Mouse (Mus musculus) heart, embryonic 10.5 days (tissue): ENCODE data around the gene Olfr822. TPM values are rescaled to one million over a fixed set of nuclear protein-coding genes. Genes with fewer than 3 reads are reported as not detected.
"Not testable (repeated sequence)": the region's sequence is repeated elsewhere in the genome, so short reads cannot be mapped to it uniquely, and the experiment has no call there.

Source experiments
- DNase-seq: peaks from one replicate; pipeline ENCODE4 v3.0.0-alpha.2; 2017; ENCODE audit warnings: low spot score
- H3K27ac ChIP-seq: fragments of 300-500 bp; sonication (generic); 2 replicates; pipeline ENCODE4 v1.5.1; 2016; ENCODE audit warnings: mild to moderate bottlenecking
- H3K27me3 ChIP-seq: fragments of 300-500 bp; sonication (generic); 2 replicates; pipeline ENCODE4 v1.6.1; 2016; ENCODE audit warnings: mild to moderate bottlenecking; ENCODE audit not compliant: poor library complexity, insufficient read depth, severe bottlenecking
- H3K36me3 ChIP-seq: fragments of 300-500 bp; sonication (generic); 2 replicates; pipeline ENCODE4 v1.6.1; 2016; ENCODE audit warnings: mild to moderate bottlenecking, moderate library complexity
- H3K4me1 ChIP-seq: fragments of 300-500 bp; sonication (generic); 2 replicates; pipeline ENCODE4 v1.6.1; 2016; ENCODE audit warnings: mild to moderate bottlenecking
- H3K4me3 ChIP-seq: fragments of 300-500 bp; sonication (generic); 2 replicates; pipeline ENCODE4 v1.5.1; 2016; ENCODE audit warnings: mild to moderate bottlenecking, moderate library complexity
- H3K9me3 ChIP-seq: fragments of 300-500 bp; sonication (generic); 2 replicates; pipeline ENCODE4 v1.6.1; 2016; ENCODE audit warnings: mild to moderate bottlenecking, moderate library complexity
- WGBS: fragments of 180-500 bp; shearing (Covaris S2); methylation state at CpG from one replicate; pipeline ENCODE4 v1.1.7; 2016; 5-methylcytosine and 5-hydroxymethylcytosine counted together
- polyA plus RNA-seq: library from polyadenylated mRNA; unstranded; fragments of >200 nt; fragmentation: Nextera tagmentation; extraction: Ambion mirVana; gene quantifications from 2 replicates; pipeline ENCODE4 v1.2.1, GENCODE M21; 2016

Olfr822 gene
- polyA plus RNA-seq = not detected in 2 replicates

DNA sequence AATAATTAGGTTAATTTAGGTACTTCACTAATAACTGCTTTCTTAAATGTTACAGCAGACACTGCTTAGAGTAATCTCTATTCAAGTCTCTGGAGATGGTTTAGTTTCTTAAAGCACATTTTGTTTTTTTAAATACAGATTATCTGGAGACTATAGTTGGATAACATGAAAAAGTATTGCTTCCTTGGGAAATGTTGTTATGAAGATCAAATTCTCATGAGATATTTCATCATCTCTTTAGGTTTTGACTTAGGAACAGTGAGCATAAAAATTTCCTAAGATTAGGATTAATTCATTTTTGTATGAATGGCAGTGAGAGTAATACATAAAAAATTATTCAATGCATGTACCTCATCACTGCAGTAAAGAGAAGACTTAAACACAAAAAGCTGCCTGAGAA lies at the start of gene Olfr822:
Gene Olfr822 (plus strand): TSS at position 301 of the 400 bp plus-strand sequence.
- H3K4me3 ChIP-seq = no peak within 1 kb of the TSS
- H3K36me3 ChIP-seq = no peaks in the 10 kb centered on the region
- H3K9me3 ChIP-seq = no peaks in the 10 kb centered on the region
- H3K27ac ChIP-seq = no peak within 1 kb of the TSS
- no peaks in the 10 kb centered on the region for H3K27me3 ChIP-seq
- no peak for DNase-seq
- no peaks in the 10 kb centered on the region for H3K4me1 ChIP-seq

DNA sequence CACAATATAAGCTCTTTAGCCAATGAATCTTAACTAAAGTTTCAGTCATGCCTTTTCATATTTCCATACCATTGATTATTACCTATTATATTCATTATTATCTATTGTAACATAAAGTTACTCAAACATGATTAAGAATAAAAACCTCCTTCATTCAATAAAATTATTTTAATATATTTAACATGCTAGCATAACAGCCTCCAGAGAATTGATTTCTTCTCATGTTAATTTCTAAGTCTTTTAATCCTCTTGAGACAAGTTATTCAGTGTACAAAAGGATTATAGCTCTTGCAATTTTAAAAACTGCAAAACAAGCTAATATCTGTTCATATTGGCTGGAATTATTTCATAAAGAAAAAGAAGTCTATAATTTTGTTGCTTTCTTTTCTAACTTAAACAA lies 41.0 kb upstream of the Olfr822 start, which contains the start of gene Olfr821:
Gene Olfr821 (plus strand): TSS at position 301 of the 400 bp plus-strand sequence.
- no peak within 1 kb of the TSS for H3K4me3 ChIP-seq
- no peak within 1 kb of the TSS for H3K27ac ChIP-seq
- H3K4me1 ChIP-seq = no peaks in the 10 kb centered on the region
- no peak for DNase-seq
- H3K36me3 ChIP-seq = no peaks in the 10 kb centered on the region
- no peaks in the 10 kb centered on the region for H3K9me3 ChIP-seq
- H3K27me3 ChIP-seq = no peaks in the 10 kb centered on the region

DNA sequence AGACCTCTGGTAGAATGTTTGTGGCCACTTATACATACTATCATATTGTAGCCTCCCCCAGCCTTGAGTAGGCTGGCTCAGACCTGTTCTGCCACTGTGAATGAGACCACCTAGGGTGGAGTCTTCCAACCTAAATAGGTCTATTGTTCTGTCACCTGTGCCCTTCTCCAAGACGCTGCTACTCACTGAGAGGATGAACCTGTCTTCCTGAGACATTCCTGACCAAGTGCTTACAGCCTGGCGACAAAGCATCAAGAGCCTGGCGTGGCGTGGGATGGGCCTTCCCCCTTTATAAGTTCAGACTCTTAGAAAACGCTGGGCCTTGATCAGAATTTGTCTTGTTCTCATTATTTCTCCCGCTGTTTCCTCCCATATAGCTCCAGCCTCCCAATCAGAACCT lies 33.9 kb upstream of the Olfr822 start:
- no peaks in the 10 kb centered on the region for H3K9me3 ChIP-seq
- H3K36me3 ChIP-seq = no peaks in the 10 kb centered on the region
- WGBS = 68% methylated on average over 6 of the region's 6 CpGs
- no peaks in the 10 kb centered on the region for H3K27me3 ChIP-seq
- no peak overlapping the region for H3K27ac ChIP-seq
- no peaks in the 10 kb centered on the region for H3K4me1 ChIP-seq
- DNase-seq = no peak
- H3K4me3 ChIP-seq = no peak overlapping the region

DNA sequence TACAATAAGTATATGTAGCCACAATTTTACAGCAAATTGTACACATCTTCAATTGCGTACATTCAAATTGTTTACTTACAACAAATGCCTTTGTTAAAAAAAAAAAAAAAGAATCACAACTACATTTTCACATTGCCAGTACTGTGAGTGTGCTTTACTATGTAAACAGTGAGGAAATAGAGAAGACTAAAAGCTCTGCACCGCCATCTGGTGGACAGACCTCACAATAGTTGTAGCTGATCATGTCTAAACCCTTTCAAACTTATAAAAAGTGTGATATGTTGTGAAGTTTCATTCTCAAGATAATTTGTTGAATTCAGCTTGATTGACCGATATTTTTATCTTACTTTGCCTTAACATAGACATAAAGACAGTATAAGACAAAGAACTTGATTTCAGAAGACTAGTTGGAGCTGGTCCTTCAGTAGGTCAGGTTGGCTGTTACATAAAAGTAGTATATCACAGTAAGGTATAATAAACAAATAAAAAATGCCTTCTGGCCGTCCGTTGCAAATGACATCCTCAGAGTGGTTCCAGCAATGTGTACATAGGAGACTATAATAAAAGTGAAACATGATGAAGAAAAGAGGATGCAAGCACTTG lies 21.9 kb downstream of the Olfr822 start:
- H3K4me3 ChIP-seq = no peak overlapping the region
- no peak overlapping the region for H3K27ac ChIP-seq
- H3K9me3 ChIP-seq = no peaks in the 10 kb centered on the region
- 13% methylated on average over 5 of the region's 5 CpGs for WGBS
- DNase-seq = no peak
- H3K4me1 ChIP-seq = no peaks in the 10 kb centered on the region
- no peaks in the 10 kb centered on the region for H3K36me3 ChIP-seq
- H3K27me3 ChIP-seq = no peaks in the 10 kb centered on the region

DNA sequence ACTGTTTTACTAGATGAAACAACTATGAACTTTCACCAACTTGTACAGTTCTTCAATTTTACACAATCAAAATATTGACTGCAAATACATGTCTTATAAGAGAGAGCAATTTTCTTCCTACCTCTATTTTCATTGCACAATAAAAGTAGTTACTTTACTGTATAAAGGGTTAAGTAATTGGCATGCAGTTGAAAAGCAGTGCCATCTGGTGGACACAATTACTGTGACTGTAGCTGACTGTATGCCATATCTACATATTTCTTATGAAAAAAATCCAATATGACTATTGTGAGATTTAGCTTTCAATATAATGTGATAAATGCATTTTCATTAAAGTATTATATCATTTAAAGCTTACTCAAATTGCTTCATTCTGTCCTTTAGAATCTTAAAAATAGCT lies 25.1 kb downstream of the Olfr822 start:
- H3K27ac ChIP-seq = no peak overlapping the region
- no peaks in the 10 kb centered on the region for H3K27me3 ChIP-seq
- H3K36me3 ChIP-seq = no peaks in the 10 kb centered on the region
- no peaks in the 10 kb centered on the region for H3K9me3 ChIP-seq
- DNase-seq = no peak
- H3K4me3 ChIP-seq = no peak overlapping the region
- H3K4me1 ChIP-seq = no peaks in the 10 kb centered on the region

DNA sequence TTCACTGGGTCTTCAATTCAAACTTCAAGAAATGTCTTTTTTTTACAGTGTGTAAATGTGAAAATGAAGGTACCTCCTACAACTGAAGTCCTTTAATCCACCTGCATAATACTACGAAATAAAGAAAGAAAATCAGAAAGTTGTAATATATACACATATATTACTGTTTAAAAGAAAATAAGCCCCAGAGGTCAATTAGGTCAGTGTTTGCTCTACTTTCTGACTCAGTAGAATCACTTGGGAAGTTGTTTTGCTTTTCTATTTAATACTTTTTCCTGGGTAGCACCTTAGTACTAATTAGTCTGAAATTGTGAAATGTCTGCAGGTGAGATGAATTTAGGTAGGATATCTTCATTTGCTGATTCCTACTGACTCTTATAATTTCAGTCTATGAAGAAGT lies 44.3 kb downstream of the Olfr822 start, which contains the start of gene Olfr823:
Gene Olfr823 (minus strand): TSS at position 101 of the 400 bp plus-strand sequence.
- H3K9me3 ChIP-seq, H3K36me3 ChIP-seq, H3K4me1 ChIP-seq, H3K27me3 ChIP-seq, H3K4me3 ChIP-seq, H3K27ac ChIP-seq, DNase-seq: not testable (repeated sequence)
- 71% methylated on average over 1 of the region's 1 CpGs for WGBS

DNA sequence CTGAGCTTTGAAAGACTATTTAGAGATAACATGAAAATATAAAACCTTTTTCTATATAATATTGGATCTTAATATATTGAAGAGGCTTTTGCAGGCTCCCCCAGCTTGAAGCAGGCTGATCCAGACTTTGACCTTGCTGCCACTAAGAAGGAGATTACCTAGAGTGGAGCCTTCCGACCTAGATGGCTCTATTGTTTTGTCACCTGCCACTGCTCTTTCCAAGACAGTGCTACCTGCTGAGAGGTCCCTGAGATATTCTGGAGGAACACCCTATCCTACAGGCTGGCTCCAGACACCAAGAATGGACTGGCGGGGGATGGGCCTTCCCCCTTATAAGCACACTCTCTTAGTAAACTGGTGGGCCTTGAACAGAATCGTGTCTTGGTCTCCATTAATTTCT lies 45.0 kb downstream of the Olfr822 start:
- WGBS = 70% methylated on average over 3 of the region's 3 CpGs
- H3K27ac ChIP-seq, H3K4me1 ChIP-seq, H3K9me3 ChIP-seq, H3K4me3 ChIP-seq, H3K27me3 ChIP-seq, DNase-seq, H3K36me3 ChIP-seq: not testable (repeated sequence)

Other genes with a start within 250 kb of the Olfr822 start
- gene Olfr812, start 225.1 kb upstream of the Olfr822 start, polyA plus RNA-seq = not detected in 2 replicates
- not detected in 2 replicates for gene Olfr813, start 215.8 kb upstream of the Olfr822 start, polyA plus RNA-seq
- gene Olfr814, start 191.4 kb upstream of the Olfr822 start, polyA plus RNA-seq = not detected in 2 replicates
- not detected in 2 replicates for gene Olfr815, start 165.3 kb upstream of the Olfr822 start, polyA plus RNA-seq
- not detected in 2 replicates for gene Olfr816, start 155.6 kb upstream of the Olfr822 start, polyA plus RNA-seq
- gene Olfr818, start 122.1 kb upstream of the Olfr822 start, polyA plus RNA-seq = not detected in 2 replicates
- not detected in 2 replicates for gene Olfr819, start 103.9 kb upstream of the Olfr822 start, polyA plus RNA-seq
- gene Olfr247, start 95.1 kb upstream of the Olfr822 start, polyA plus RNA-seq = not detected in 2 replicates
- not detected in 2 replicates for gene Gm10310, start 86.1 kb upstream of the Olfr822 start, polyA plus RNA-seq
- not detected in 2 replicates for gene Olfr820, start 58.6 kb upstream of the Olfr822 start, polyA plus RNA-seq
- not detected in 2 replicates for gene Olfr821, start 40.9 kb upstream of the Olfr822 start, polyA plus RNA-seq
- not detected in 2 replicates for gene Olfr823, start 44.2 kb downstream of the Olfr822 start, polyA plus RNA-seq
- not detected in 2 replicates for gene Olfr824, start 58.8 kb downstream of the Olfr822 start, polyA plus RNA-seq
- gene Olfr825, start 95.6 kb downstream of the Olfr822 start, polyA plus RNA-seq = not detected in 2 replicates
- not detected in 2 replicates for gene Olfr826, start 113.0 kb downstream of the Olfr822 start, polyA plus RNA-seq
- not detected in 2 replicates for gene Olfr827, start 143.2 kb downstream of the Olfr822 start, polyA plus RNA-seq
- gene Neurod4, start 209.0 kb downstream of the Olfr822 start, polyA plus RNA-seq = 0.06 and 0.28 TPM in 2 replicates